Mouse (Mus musculus): Measurements from ENCODE around the gene Tanc2.

DNA sequence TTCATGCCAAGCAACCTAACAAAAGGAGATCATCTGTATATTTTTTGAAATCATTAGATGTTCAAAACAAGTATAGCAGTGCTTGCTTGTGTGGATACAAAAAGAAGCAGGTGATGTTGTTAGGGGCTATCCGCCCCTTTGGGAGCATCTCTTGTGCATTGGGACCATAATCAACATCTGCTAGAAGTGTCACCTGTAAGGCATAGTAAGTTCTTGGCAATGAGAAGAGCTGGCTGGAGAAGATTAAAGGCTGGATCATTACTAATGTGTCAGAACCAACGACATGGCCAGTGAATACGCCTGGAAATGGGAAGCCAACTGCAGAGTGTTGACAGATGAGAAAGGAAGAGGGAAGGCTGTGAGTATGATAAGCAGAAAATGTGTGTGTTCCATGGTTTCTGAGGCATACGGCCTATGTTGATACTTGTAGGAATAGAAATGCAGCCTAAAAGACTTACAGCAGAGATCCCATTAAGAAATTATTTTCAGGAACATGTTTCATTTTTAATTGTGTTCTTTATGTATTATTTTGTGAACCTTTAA, 142.3 kb downstream of the Tanc2 start:
- TF ChIP-seq CTCF (IDR thresholded peaks at IDR 0.05; ENCODE audit: control insufficient read depth, insufficient read depth, insufficient replicate concordance, low read depth, low read length) (no peak), POLR2A (IDR thresholded peaks at IDR 0.05; ENCODE audit: control insufficient read depth, low read depth, low read length) (no peak)
